Mouse (Mus musculus) ES-E14 (cell line): Measurements from ENCODE around the gene Ranbp9. TPM values are rescaled to one million over a fixed set of nuclear protein-coding genes. Genes with fewer than 3 reads are reported as not detected.

Source experiments
- DNase-seq: peaks from one replicate; pipeline ENCODE4 v3.0.0-alpha.2; 2013; ENCODE audit warnings: low read depth, low spot score
- H3K27ac ChIP-seq: 2 replicates; pipeline ENCODE4 v1.5.1; 2012; ENCODE audit warnings: low read depth, mild to moderate bottlenecking, low read length, moderate library complexity, mixed read lengths; ENCODE audit not compliant: poor library complexity, insufficient read depth, severe bottlenecking
- H3K36me3 ChIP-seq: 2 replicates; pipeline ENCODE4 v1.6.1; 2012; ENCODE audit warnings: mild to moderate bottlenecking, low read length, moderate library complexity, mixed read lengths; ENCODE audit not compliant: control insufficient read depth, poor library complexity, insufficient read depth, severe bottlenecking
- H3K4me1 ChIP-seq, 2 experiments: fragments of 150-350 bp in 1 of 2; sonication (generic) in 1 of 2; 2 replicates each; pipeline ENCODE4 v1.6.1; 2012; ENCODE audit warnings: low read length in 2 of 2, mild to moderate bottlenecking in 1 of 2, mixed read lengths in 1 of 2; ENCODE audit not compliant: control insufficient read depth in 2 of 2, insufficient read depth in 2 of 2, poor library complexity in 1 of 2
- H3K4me3 ChIP-seq, 2 experiments: fragments of 150-350 bp in 1 of 2; sonication (generic) in 1 of 2; 2 replicates each; pipeline ENCODE4 v1.5.1; 2012; ENCODE audit warnings: low read length in 2 of 2, low read depth in 1 of 2, mild to moderate bottlenecking in 1 of 2, mixed read lengths in 1 of 2; ENCODE audit not compliant: insufficient read depth in 1 of 2, poor library complexity in 1 of 2, severe bottlenecking in 1 of 2
- H3K9ac ChIP-seq: 2 replicates; pipeline ENCODE4 v1.6.1; 2012; ENCODE audit warnings: low read depth, mild to moderate bottlenecking, low read length, mixed read lengths; ENCODE audit not compliant: poor library complexity, insufficient read depth, severe bottlenecking
- H3K9me3 ChIP-seq: fragments of 150-350 bp; sonication (generic); 2 replicates; pipeline ENCODE4 v1.6.1; 2012; ENCODE audit warnings: low read depth, mild to moderate bottlenecking, low read length; ENCODE audit not compliant: control insufficient read depth, insufficient read depth
- CHD2 ChIP-seq: IDR thresholded peaks from 2 replicates; pipeline ENCODE4 v1.6.1; 2014; ENCODE audit warnings: mild to moderate bottlenecking, low read depth, low read length, inconsistent platforms
- HCFC1 ChIP-seq: IDR thresholded peaks from 2 replicates; pipeline ENCODE4 v1.6.1; 2012; ENCODE audit warnings: low read length, inconsistent platforms, borderline replicate concordance; ENCODE audit not compliant: insufficient read depth
- MAFK ChIP-seq: IDR thresholded peaks from 2 replicates; pipeline ENCODE4 v1.6.1; 2014; ENCODE audit warnings: mild to moderate bottlenecking, low read depth, low read length, inconsistent platforms; ENCODE audit not compliant: insufficient read depth
- ZC3H11A ChIP-seq: IDR thresholded peaks from 2 replicates; pipeline ENCODE4 v1.6.1; 2012; ENCODE audit warnings: low read depth, mild to moderate bottlenecking, inconsistent platforms, low read length, borderline replicate concordance
- ZNF384 ChIP-seq: IDR thresholded peaks from 2 replicates; pipeline ENCODE4 v1.6.1; 2012; ENCODE audit warnings: low read depth, low read length, inconsistent platforms
- in situ Hi-C, 2 experiments: fragments of 600-800 bp; cut with MboI; formaldehyde crosslinking; loops; one replicate each; pipeline ENCODE4 v1.15.1; 2025; ENCODE audit warnings: low sequenced_read_pairs in 2 of 2, inconsistent platforms in 1 of 2; ENCODE audit not compliant: unreplicated experiment in 2 of 2
- total RNA-seq: library from RNA; depleted of rRNA; stranded (reverse); fragments of 300-350 nt; gene quantifications from 2 replicates; pipeline ENCODE4 v1.2.3, GENCODE M21; 2012

The Ranbp9 gene
- total RNA-seq, 1 experiment, result 27.8 TPM

- H3K4me1 ChIP-seq, result peaks cover 2 to 6% of the 10 kb centered on the region in 2 experiments; a peak in 2 of 4 replicates
- no peaks in the 10 kb centered on the region for H3K36me3 ChIP-seq
- no peak overlapping the region for H3K27ac ChIP-seq
- TF ChIP-seq HCFC1, result no peak
- no peak for TF ChIP-seq ZC3H11A
- TF ChIP-seq MAFK, result no peak
- no peak for TF ChIP-seq ZNF384
- no peak for TF ChIP-seq CHD2
- no peaks in the 10 kb centered on the region for H3K9me3 ChIP-seq
- no peak overlapping the region for H3K9ac ChIP-seq
- no peak for DNase-seq
- in situ Hi-C loops, result no loop called here
- H3K4me3 ChIP-seq, result no peak overlapping the region
Observed at GRCm38 (mm10) chr13:43493058-43493481, 12.0 kb upstream of the Ranbp9 start.

GRCm38 (mm10) chr13:43486501-43487213 is 5.6 kb upstream of the Ranbp9 start:
- DNase-seq, result no peak
- Histone ChIP-seq H3K4me1 (peaks cover 5% of the 10 kb centered on the region in 2 experiments; a peak in 2 of 4 replicates), H3K4me3 (no peak overlapping the region), H3K36me3 (no peaks in the 10 kb centered on the region), H3K9ac (no peak overlapping the region), H3K27ac (no peak overlapping the region), H3K9me3 (no peaks in the 10 kb centered on the region)
- in situ Hi-C loops, result no loop called here
- TF ChIP-seq ZNF384, result no peak
- no peak for TF ChIP-seq HCFC1

- Histone ChIP-seq H3K36me3 (no peaks in the 10 kb centered on the region), H3K9ac (no peak overlapping the region), H3K4me1 (peaks cover 5% of the 10 kb centered on the region in 2 experiments; a peak in 2 of 4 replicates), H3K4me3 (no peak overlapping the region), H3K9me3 (no peaks in the 10 kb centered on the region), H3K27ac (no peak overlapping the region)
- TF ChIP-seq ZC3H11A, result no peak
- TF ChIP-seq ZNF384, result no peak
- no peak for TF ChIP-seq MAFK
- TF ChIP-seq CHD2, result no peak
- no peak for TF ChIP-seq HCFC1
- in situ Hi-C loops, result no loop called here
- DNase-seq, result no peak
Observed at GRCm38 (mm10) chr13:43485278-43485976, 4.3 kb upstream of the Ranbp9 start.

- Histone ChIP-seq H3K4me3 (no peak overlapping the region), H3K27ac (no peak overlapping the region), H3K36me3 (no peaks in the 10 kb centered on the region), H3K9me3 (no peaks in the 10 kb centered on the region), H3K9ac (no peak overlapping the region), H3K4me1 (peaks cover 3% of the 10 kb centered on the region in 2 experiments; a peak in 1 of 4 replicates)
- no peak for DNase-seq
- TF ChIP-seq HCFC1 (no peak), MAFK (no peak), ZNF384 (no peak), ZC3H11A (no peak), CHD2 (no peak)
- in situ Hi-C loops, result no loop called here
Observed at GRCm38 (mm10) chr13:43482782-43483181, 1.7 kb upstream of the Ranbp9 start.
